Mouse (Mus musculus): ENCODE measurements around the gene P3h4. TPM values are rescaled to one million over a fixed set of nuclear protein-coding genes. Genes with fewer than 3 reads are reported as not detected.
A peak's percentile ranks its signal among the peaks of the same experiment; 100 is the strongest.

Gene P3h4
- 10 to 100 TPM; 24.4 to 27.3 TPM for total RNA-seq (2021)

DNA sequence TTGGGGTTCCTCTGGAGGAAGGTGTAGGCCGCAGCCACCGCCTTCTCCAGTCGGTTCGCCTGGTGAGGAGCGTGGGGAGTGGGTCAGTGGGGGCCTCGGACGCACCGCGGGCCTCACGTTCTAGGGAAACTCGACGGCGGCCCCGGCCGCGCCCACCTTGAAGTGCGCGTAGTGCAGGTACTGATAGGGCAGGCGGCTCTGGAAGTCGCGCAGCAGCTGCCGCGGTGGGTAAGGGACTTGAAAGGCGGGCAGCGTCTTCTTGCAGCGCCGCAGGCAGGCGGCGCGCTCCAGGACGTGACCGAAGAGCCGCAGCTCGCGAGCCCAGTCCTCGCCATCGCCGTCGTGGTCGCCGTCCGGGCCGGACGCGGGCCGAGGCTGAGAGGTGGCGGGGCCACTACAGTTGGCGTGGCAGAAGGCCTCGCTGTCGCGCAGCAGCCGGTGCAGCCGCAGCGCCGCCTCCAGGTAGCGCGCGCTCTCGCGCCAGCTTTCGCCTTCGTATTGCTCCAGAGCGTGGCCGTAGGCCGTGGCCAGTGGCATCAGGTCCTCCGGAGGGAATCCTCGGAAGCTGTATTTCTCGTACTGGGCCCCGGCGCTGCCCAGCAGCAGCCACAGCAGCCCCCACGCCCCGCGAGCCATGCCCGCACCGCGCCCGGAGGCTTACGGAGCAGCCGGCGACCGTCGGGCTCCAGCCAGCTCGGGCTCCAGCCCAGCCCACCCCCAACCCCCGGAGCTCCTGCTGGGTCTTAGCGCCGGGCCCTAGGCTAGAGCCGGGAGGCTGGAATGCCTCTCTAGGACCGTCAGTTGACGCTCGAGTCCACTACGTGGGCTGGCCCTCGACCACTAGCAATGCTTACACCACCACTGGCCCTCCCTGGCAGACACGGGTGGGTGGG, at the start of gene P3h4:
TSS of gene P3h4 (minus strand) at position 816 of the 893 bp plus-strand sequence.
- DNase-seq, result peak; percentile 92
- intact Hi-C loops (cut with DNase I), result loop anchor here (2.0 kb wide), 1 partner anchor 17 kb away; the partner anchor contains the start of gene Jup

- intact Hi-C loops (cut with DNase I), result no loop called here
- DNase-seq, result no peak
Measured at GRCm38 (mm10) chr11:100462699-100463098, 48.1 kb upstream of the P3h4 start.

GRCm38 (mm10) chr11:100457711-100458110, 43.1 kb upstream of the P3h4 start:
- no peak for DNase-seq
- intact Hi-C loops (cut with DNase I), result no loop called here

DNA sequence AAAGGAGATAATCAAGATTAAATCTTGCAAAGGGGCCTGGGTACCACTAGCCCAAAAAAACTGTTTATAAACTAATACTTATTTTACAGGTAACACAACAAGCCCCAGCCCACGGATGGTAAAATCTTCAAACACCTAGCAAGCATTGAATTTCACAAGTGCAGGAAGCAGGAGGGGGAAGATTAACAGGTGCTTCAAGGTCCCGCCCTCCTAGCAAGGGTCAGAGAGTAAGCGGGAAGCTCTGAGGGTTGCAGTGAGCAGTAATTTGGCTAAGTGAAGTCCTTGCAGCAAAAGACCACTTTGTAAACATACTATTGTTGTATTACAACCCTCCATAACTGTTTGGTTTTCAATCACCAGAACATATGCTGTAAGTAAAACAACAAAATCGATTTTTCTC, 42.6 kb upstream of the P3h4 start:
- no peak for DNase-seq
- intact Hi-C loops (cut with DNase I), result no loop called here

GRCm38 (mm10) chr11:100442625-100443024, 28.0 kb upstream of the P3h4 start:
- DNase-seq, result no peak
- intact Hi-C loops (cut with DNase I), result no loop called here

GRCm38 (mm10) chr11:100441797-100442196, 27.2 kb upstream of the P3h4 start, which contains the start of the genes Nt5c3b and Klhl10:
Gene Nt5c3b, minus strand, starts transcription at chr11:100441808.
Gene Klhl10, plus strand, starts transcription at chr11:100441917.
- intact Hi-C loops (cut with DNase I), result no loop called here

GRCm38 (mm10) chr11:100440691-100441522, 26.3 kb upstream of the P3h4 start:
- intact Hi-C loops (cut with DNase I), result no loop called here
- peak; percentile 90 for DNase-seq

More at GRCm38 (mm10) chr11:100441797-100442196, 27.2 kb upstream of the P3h4 start, which contains the start of the genes Nt5c3b and Klhl10:
- no peak for DNase-seq

DNA sequence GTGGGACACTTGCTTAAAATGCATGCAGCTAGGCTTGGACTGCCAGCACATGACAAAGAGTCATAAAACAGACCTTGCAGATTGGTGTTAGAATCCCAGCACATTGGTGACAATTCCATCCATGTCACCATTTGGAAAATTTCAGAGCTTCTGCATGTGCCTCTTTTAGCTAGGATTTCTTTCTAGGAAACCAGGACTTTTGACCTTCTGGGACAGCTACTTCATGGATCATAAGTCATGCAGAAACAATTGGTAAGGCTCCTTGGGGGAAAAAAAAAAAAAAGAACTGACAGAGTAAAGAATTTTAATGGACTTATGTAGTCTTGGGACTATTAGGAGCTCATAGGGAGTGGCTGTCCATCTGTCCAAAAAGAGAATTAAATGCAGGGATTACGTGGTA, 23.3 kb upstream of the P3h4 start:
- no peak for DNase-seq
- intact Hi-C loops (cut with DNase I), result no loop called here

GRCm38 (mm10) chr11:100435678-100436246, 21.1 kb upstream of the P3h4 start:
- no peak for DNase-seq
- intact Hi-C loops (cut with DNase I), result no loop called here

- intact Hi-C loops (cut with DNase I), result no loop called here
- DNase-seq, result no peak
Measured at GRCm38 (mm10) chr11:100432002-100432401, 17.4 kb upstream of the P3h4 start.

- peak in 1 of 2 experiments; percentile 64 for DNase-seq
- intact Hi-C loops (cut with DNase I), result no loop called here
Measured at GRCm38 (mm10) chr11:100430052-100430451, 15.4 kb upstream of the P3h4 start.

GRCm38 (mm10) chr11:100428612-100429199, 14.1 kb upstream of the P3h4 start:
- intact Hi-C loops (cut with DNase I), result no loop called here

GRCm38 (mm10) chr11:100426820-100427219, 12.2 kb upstream of the P3h4 start:
- intact Hi-C loops (cut with DNase I), result loop anchor here (1.0 to 2.0 kb wide), 2 partner anchors 45 to 128 kb away; partner anchors contain the start of gene Klhl11
- no peak for DNase-seq

More at GRCm38 (mm10) chr11:100428612-100429199, 14.1 kb upstream of the P3h4 start:
- peak; percentile 70 to 75 for DNase-seq

- intact Hi-C loops (cut with DNase I), result loop anchor here (1.0 to 2.0 kb wide), 2 partner anchors 46 to 129 kb away; partner anchors contain the start of gene Klhl11
- DNase-seq, result peak; percentile 80 to 86
Measured at GRCm38 (mm10) chr11:100425851-100426250, 11.2 kb upstream of the P3h4 start.

DNA sequence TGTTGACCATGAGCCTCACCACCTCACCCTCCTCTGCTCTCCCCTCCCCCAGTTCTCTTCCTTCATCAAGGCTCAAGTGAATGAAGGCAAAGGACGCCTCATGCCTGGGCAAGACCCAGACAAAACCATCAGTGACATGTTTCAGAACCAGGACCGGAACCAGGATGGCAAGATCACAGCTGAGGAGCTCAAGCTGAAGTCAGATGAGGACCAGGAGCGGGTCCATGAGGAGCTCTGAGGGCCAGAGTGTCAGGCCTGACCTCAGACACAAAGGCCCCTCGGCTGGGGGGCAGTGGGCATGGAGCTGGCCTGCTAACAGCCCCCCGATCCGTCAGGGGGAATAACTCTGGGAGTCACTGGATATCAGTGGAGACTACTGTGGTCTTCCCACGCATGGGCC, 9.2 kb upstream of the P3h4 start:
- DNase-seq, result no peak
- intact Hi-C loops (cut with DNase I), result no loop called here

- intact Hi-C loops (cut with DNase I), result no loop called here
- DNase-seq, result no peak
Measured at GRCm38 (mm10) chr11:100421537-100421936, 6.9 kb upstream of the P3h4 start.

DNA sequence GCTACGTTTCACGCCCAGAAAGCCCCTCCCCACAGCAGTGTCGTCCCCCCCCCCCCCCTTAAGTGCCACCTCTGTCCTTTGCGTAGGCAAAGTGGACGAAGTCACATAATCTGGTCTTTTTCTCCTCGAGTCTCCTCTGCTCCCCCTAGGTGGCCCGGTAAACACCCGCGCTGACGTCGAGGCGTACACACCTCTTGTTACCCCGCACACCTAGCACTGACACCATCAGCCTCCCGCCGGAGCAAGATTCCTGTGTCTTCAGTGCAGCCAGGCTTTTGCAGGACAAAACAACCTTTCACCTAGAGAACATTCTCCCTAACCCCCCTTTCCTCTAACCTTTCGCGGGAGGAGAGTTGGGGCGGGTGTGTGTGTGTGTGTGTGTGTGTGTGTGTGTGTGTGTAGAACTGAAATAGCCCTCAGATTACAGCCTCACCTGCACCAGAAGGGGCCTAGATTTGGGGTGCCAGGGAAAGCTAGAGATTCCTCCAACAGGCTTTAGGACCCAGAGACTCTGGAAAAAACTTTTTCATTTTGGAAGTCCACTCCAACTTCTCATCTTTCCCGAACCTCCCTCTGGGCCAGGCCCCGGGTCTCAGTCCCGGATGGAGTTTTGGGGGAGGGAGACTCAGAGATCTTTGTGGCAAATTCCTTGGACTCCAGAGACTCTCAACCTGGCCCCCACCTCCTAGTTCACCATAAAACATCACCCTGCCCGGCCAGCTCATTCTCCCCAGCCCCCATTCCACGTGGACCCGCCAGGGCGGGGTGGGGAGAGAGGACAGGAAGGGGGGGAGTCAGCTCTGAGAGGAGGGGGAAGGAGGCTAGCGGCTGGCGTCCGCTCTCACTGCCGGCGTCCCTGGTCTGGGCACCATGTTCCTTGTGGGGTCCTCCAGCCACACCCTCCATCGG, 532 bp upstream of the P3h4 start, which contains the start of gene Fkbp10:
TSS of gene Fkbp10 (plus strand) at position 784 of the 909 bp plus-strand sequence.
- intact Hi-C loops (cut with DNase I), result loop anchor here (2.0 kb wide), 1 partner anchor 18 kb away; the partner anchor contains the start of gene Jup
- peak; percentile 81 to 83 for DNase-seq

GRCm38 (mm10) chr11:100413541-100413940, 1.1 kb downstream of the P3h4 start:
- DNase-seq, result no peak
- intact Hi-C loops (cut with DNase I), result no loop called here

GRCm38 (mm10) chr11:100411736-100412135, 2.9 kb downstream of the P3h4 start:
- no peak for DNase-seq
- intact Hi-C loops (cut with DNase I), result no loop called here

Data from heart, postnatal 10 days (tissue).